Mouse (Mus musculus): ENCODE results near the gene Rora. TPM values are rescaled to one million over a fixed set of nuclear protein-coding genes. Genes with fewer than 3 reads are reported as not detected.
A peak's percentile ranks its signal among the peaks of the same experiment; 100 is the strongest.
"Not testable (repeated sequence)": the region's sequence is repeated elsewhere in the genome, so short reads cannot be mapped to it uniquely, and the experiment has no call there.

The Rora gene
- total RNA-seq, 2 experiments from 2014 or later: 94.6 to 95.7 TPM

- no peak for DNase-seq (ENCODE audit: low spot score in 2 of 2)
Observed at GRCm38 (mm10) chr9:69071203-69071867, 417.7 kb downstream of the Rora start.

GRCm38 (mm10) chr9:69073271-69073670 is 419.7 kb downstream of the Rora start:
- no peak for DNase-seq (ENCODE audit: low spot score in 2 of 2)

- DNase-seq (ENCODE audit: low spot score in 2 of 2): no peak
Observed at GRCm38 (mm10) chr9:69084086-69084719, 430.6 kb downstream of the Rora start.

GRCm38 (mm10) chr9:69084720-69085661 is 431.4 kb downstream of the Rora start:
- DNase-seq (ENCODE audit: low spot score in 2 of 2): no peak

- DNase-seq (ENCODE audit: low spot score in 2 of 2): no peak
Observed at GRCm38 (mm10) chr9:69086844-69087243, 433.3 kb downstream of the Rora start.

- DNase-seq (ENCODE audit: low spot score in 2 of 2): no peak
Observed at GRCm38 (mm10) chr9:69087325-69087724, 433.7 kb downstream of the Rora start.

- DNase-seq (ENCODE audit: low spot score in 2 of 2): no peak
Observed at GRCm38 (mm10) chr9:69090749-69091270, 437.2 kb downstream of the Rora start.

- peak; percentile 32 to 64 for DNase-seq (ENCODE audit: low spot score in 2 of 2)
Observed at GRCm38 (mm10) chr9:69092119-69093013, 438.8 kb downstream of the Rora start.

GRCm38 (mm10) chr9:69100153-69100756 is 446.7 kb downstream of the Rora start:
- DNase-seq (ENCODE audit: low spot score in 2 of 2): not testable (repeated sequence)

- DNase-seq (ENCODE audit: low spot score in 2 of 2): no peak
Observed at GRCm38 (mm10) chr9:69104321-69104720, 450.7 kb downstream of the Rora start.

GRCm38 (mm10) chr9:69109618-69110300 is 456.2 kb downstream of the Rora start:
- DNase-seq (ENCODE audit: low spot score in 2 of 2): no peak

- no peak for DNase-seq (ENCODE audit: low spot score in 2 of 2)
Observed at GRCm38 (mm10) chr9:69110301-69110674, 456.7 kb downstream of the Rora start.

GRCm38 (mm10) chr9:69110706-69111105 is 457.1 kb downstream of the Rora start:
- DNase-seq (ENCODE audit: low spot score in 2 of 2): no peak

GRCm38 (mm10) chr9:69111539-69111938 is 458.0 kb downstream of the Rora start:
- DNase-seq (ENCODE audit: low spot score in 2 of 2): no peak

- DNase-seq (ENCODE audit: low spot score in 2 of 2): no peak
Observed at GRCm38 (mm10) chr9:69114429-69114984, 460.9 kb downstream of the Rora start.

- no peak for DNase-seq (ENCODE audit: low spot score in 2 of 2)
Observed at GRCm38 (mm10) chr9:69116740-69117139, 463.2 kb downstream of the Rora start.

GRCm38 (mm10) chr9:69121117-69121740 is 467.6 kb downstream of the Rora start:
- DNase-seq (ENCODE audit: low spot score in 2 of 2): no peak

- DNase-seq (ENCODE audit: low spot score in 2 of 2): peak in 1 of 2 experiments; percentile 23
Observed at GRCm38 (mm10) chr9:69125011-69125786, 471.6 kb downstream of the Rora start.

Measured in adrenal gland, postnatal 4 days (tissue).